7 mouse cellular contexts compared by ENCODE assay signal in genomic region chr14:31790797-31791196, GRCm38 (mm10). TPM values are rescaled to one million over a fixed set of nuclear protein-coding genes. Genes with fewer than 3 reads are reported as not detected.
A peak's percentile ranks its signal among the peaks of the same experiment; 100 is the strongest.
DNase-seq lines count a peak whose midpoint lies in the region; ATAC-seq and TF ChIP-seq lines count a peak whose summit lies in the region.

No protein-coding gene starts in this region.

- H3K27ac ChIP-seq in layer of hippocampus, adult 2 months: no peak overlapping the region

- peak; percentile 85 for TF ChIP-seq CTCF in layer of hippocampus, adult 2 months (conservative IDR thresholded peaks at IDR 0.05)
- TF ChIP-seq CTCF in Patski (IDR thresholded peaks at IDR 0.05): peak; percentile 59

- no peak for DNase-seq in layer of hippocampus, adult 2 months (ENCODE audit: low spot score in 2 of 2)
- no peak for DNase-seq in layer of hippocampus, postnatal 25 days (ENCODE audit: extremely low spot score in 1 of 2, low spot score in 1 of 2)
- no peak for DNase-seq in Patski (ENCODE audit: low read depth, low spot score)
- DNase-seq in kidney, postnatal 36 days: peak; percentile 42 to 45
- no peak for DNase-seq in spleen, postnatal 10 days (ENCODE audit: low spot score in 2 of 2)

- POLR2A ChIA-PET in Patski (lab: Charles Lee): no interaction called here

- CTCF ChIA-PET in Patski (lab: Charles Lee): interaction anchor here (0.6 to 3.2 kb wide), 11 partner anchors 10 to 265 kb away, joined by 3 to 12 read pairs (median 4); no protein-coding TSS in a partner anchor

- H3K4me3 ChIP-seq in layer of hippocampus, adult 2 months: no peak overlapping the region

- peak; percentile 53 for ATAC-seq in CD4-positive, CD25-positive, alpha-beta regulatory T cell, adult 4 months
- no peak for ATAC-seq in Patski
- ATAC-seq in megakaryocyte-erythroid progenitor cell, adult 5-6 weeks (replicated peaks; ENCODE audit: low FRiP score, low TSS enrichment, poor library complexity, severe bottlenecking): no peak

- no peaks in the 10 kb centered on the region for H3K27me3 ChIP-seq in Patski

- in situ Hi-C loops in Patski (cut with MboI; ENCODE audit: low pct_unique_long_range_greater_than_20kb): no loop called here

RNA-seq across cellular contexts. Expression of gene Ankrd28, which starts 39.7 kb away (rescaled TPM):
- total RNA-seq in layer of hippocampus, adult 2 months (2021): 10 to 100 TPM; 45.6 to 55.5 TPM
- total RNA-seq in layer of hippocampus, postnatal 25 days (2021): 10 to 100 TPM; 46.5 to 57.0 TPM
- 1 to 10 TPM; 8.4 to 9.3 TPM for polyA plus RNA-seq in CD4-positive, CD25-positive, alpha-beta regulatory T cell, adult 4 months (2017; shearing (Covaris generic))
- polyA plus RNA-seq in Patski (2021): 26.6 TPM
- 37.4 and 46.6 TPM in 2 replicates for total RNA-seq in megakaryocyte-erythroid progenitor cell, adult 5-6 weeks (2014; fragmentation: Nextera tagmentation)
- total RNA-seq in megakaryocyte-erythroid progenitor cell, adult 5-6 weeks (2017): 27.0 and 42.7 TPM in 2 replicates

Comparison
In these comparisons a context has a peak if more than half of its experiments do, and no peak if none do; other contexts are left out.
1. DNase-seq: peak in kidney, postnatal 36 days (2 of 2); none in layer of hippocampus, adult 2 months (0 of 2), layer of hippocampus, postnatal 25 days (0 of 2), Patski (single experiment) and spleen, postnatal 10 days (0 of 2).